Mouse (Mus musculus) liver, embryonic 14.5 days (tissue): ENCODE measurements at regions not wholly inside any gene's neighbourhood (a gene's known extent, or its start where the extent isn't known, plus 50 kb on each side); places are given as distances from the start of the nearest gene placed in this dataset.

Experiments
- ATAC-seq: fragments of 200-750 bp; cut with Nextera tagmentation; 2 replicates; pipeline ENCODE4 v1.8.0; 2017; ENCODE audit warnings: moderate number of reproducible peaks, mild to moderate bottlenecking, moderate library complexity; ENCODE audit not compliant: insufficient read depth
- DNase-seq, 3 experiments: peaks; one replicate each; pipeline ENCODE4 v3.0.0-alpha.2; 2012 to 2013; ENCODE audit warnings: low read depth in 3 of 3, low spot score in 3 of 3
- H3K27ac ChIP-seq: fragments of 300-500 bp; sonication (generic); 2 replicates; pipeline ENCODE4 v1.5.1; 2014; ENCODE audit warnings: moderate library complexity, mild to moderate bottlenecking, control low read depth, inconsistent platforms
- H3K27me3 ChIP-seq: fragments of 300-500 bp; sonication (generic); 2 replicates; pipeline ENCODE4 v1.6.1; 2014; ENCODE audit warnings: mild to moderate bottlenecking, low read length, moderate library complexity; ENCODE audit not compliant: control insufficient read depth, insufficient read depth
- H3K36me3 ChIP-seq: fragments of 300-500 bp; sonication (generic); replicated peaks from 2 replicates; pipeline ENCODE4 v1.6.1; 2014; ENCODE audit warnings: low read depth; ENCODE audit not compliant: control insufficient read depth, insufficient read depth
- H3K4me1 ChIP-seq, 2 experiments: fragments of 200-500 bp in 1 of 2; fragments of 300-500 bp in 1 of 2; sonication (generic) in 1 of 2; replicated peaks; 2 replicates each; pipeline ENCODE4 v1.6.1; 2012 to 2014; ENCODE audit warnings: antibody characterized with exemption in 1 of 2, inconsistent platforms in 1 of 2, low read length in 1 of 2; ENCODE audit not compliant: control insufficient read depth in 2 of 2, insufficient read depth in 2 of 2
- H3K4me2 ChIP-seq: fragments of 300-500 bp; sonication (generic); 2 replicates; pipeline ENCODE4 v1.6.1; 2014; ENCODE audit warnings: low read depth, mild to moderate bottlenecking, control low read depth, moderate library complexity
- H3K4me3 ChIP-seq, 2 experiments: fragments of 200-500 bp in 1 of 2; fragments of 300-500 bp in 1 of 2; sonication (generic) in 1 of 2; 2 replicates each; pipeline ENCODE4 v1.5.1; 2012 to 2014; ENCODE audit warnings: low read depth in 2 of 2, low read length in 2 of 2, mild to moderate bottlenecking in 2 of 2, control low read depth in 1 of 2, inconsistent platforms in 1 of 2, moderate library complexity in 1 of 2; ENCODE audit not compliant: insufficient read depth in 1 of 2
- H3K9ac ChIP-seq: fragments of 300-500 bp; sonication (generic); replicated peaks from 2 replicates; pipeline ENCODE4 v1.6.1; 2014; ENCODE audit warnings: mild to moderate bottlenecking, control low read depth, moderate library complexity
- H3K9me3 ChIP-seq: fragments of 300-500 bp; sonication (generic); 2 replicates; pipeline ENCODE4 v1.6.1; 2016; ENCODE audit warnings: low read length, mixed read lengths; ENCODE audit not compliant: control insufficient read depth
- CTCF ChIP-seq: IDR thresholded peaks from 2 replicates; pipeline ENCODE4 v1.5.1; 2016; ENCODE audit warnings: antibody characterized with exemption, low read depth, control low read depth
- EP300 ChIP-seq: IDR thresholded peaks from 2 replicates; pipeline ENCODE4 v1.6.1; 2016; ENCODE audit warnings: antibody characterized with exemption, low read depth
- WGBS: fragments of 180-500 bp; shearing (Covaris S2); extraction: QIAGEN DNeasy Blood & Tissue Kit; methylation state at CpG from one replicate; pipeline ENCODE4 v1.1.7; 2014; ENCODE audit not compliant: insufficient replicate concordance; 5-methylcytosine and 5-hydroxymethylcytosine counted together

DNA sequence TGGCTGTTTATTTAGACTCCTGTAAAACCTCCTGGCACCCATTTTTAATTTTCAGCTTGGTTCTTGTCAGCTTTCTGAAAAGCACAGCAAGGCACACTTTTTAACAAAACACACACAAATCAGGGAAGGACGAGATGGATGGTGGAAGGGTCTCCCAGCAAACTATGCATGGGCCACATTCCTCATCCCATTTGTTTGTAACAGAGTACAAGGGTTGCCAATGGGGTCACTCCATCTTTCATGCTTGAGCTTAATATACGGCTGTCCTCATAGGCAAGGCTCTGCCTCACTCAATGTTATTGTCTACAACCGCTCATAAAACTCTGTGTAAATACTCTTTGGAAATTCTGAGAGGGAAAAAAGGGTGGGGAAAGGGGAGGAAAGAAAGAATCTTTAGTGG lies 347.9 kb upstream of the Slc24a2 start:
- no peaks in the 10 kb centered on the region for H3K36me3 ChIP-seq
- TF ChIP-seq EP300 = no peak
- TF ChIP-seq CTCF = no peak
- H3K27ac ChIP-seq = no peak overlapping the region
- H3K27me3 ChIP-seq = no peaks in the 10 kb centered on the region
- no peak overlapping the region for H3K4me3 ChIP-seq
- no peak overlapping the region for H3K9ac ChIP-seq
- no peaks in the 10 kb centered on the region for H3K9me3 ChIP-seq
- H3K4me2 ChIP-seq = no peak overlapping the region
- DNase-seq (no peak), ATAC-seq (no peak)
- 57% methylated on average over 3 of the region's 3 CpGs for WGBS
- no peaks in the 10 kb centered on the region for H3K4me1 ChIP-seq

DNA sequence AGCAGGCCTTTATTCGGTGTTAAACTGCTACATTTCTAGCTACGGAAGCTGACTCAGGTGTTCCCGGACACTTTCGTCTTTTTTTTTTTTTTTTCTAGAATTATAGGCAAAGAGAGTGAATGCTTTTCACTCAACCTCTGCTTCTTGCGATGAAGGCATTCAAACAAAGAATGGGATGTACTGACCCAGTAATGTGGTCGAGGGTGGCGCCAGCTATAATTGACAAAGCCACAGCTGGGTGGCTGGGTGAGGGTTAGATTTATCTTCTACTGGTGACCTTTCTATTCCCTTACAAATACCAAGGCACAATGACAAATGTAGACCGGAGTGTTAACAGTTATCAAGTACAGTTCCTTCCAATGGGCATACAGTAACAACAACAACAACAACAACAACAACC lies 340.7 kb upstream of the Slc24a2 start:
- Histone ChIP-seq H3K27me3 (no peaks in the 10 kb centered on the region), H3K36me3 (no peaks in the 10 kb centered on the region), H3K4me3 (no peak overlapping the region), H3K4me2 (no peak overlapping the region), H3K9ac (no peak overlapping the region), H3K4me1 (no peaks in the 10 kb centered on the region), H3K27ac (no peak overlapping the region), H3K9me3 (no peaks in the 10 kb centered on the region)
- 65% methylated on average over 8 of the region's 8 CpGs for WGBS
- ATAC-seq = no peak
- TF ChIP-seq EP300 (no peak), CTCF (no peak)
- no peak for DNase-seq

DNA sequence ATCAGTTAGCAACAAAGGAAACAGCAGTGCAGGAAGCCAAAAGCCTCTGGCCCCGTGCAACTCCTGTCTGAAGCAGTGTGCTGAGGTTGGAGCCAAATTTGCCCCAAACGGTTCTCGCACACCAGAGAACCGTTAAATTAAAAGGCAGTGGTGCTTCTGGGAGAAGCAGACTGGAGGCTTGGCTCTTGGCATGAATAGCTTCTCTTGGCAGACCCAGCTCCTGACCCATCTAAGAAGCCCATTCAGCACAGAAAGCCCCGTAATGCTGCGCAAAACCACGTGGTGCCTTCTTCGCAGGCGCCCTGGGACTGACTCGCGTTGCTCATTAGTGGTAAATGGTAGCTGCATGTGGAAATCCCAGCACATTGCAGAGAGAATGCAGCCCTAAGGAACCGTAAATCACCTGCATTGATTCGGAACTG lies 340.2 kb upstream of the Slc24a2 start:
- Histone ChIP-seq H3K9ac (no peak overlapping the region), H3K36me3 (no peaks in the 10 kb centered on the region), H3K9me3 (no peaks in the 10 kb centered on the region), H3K4me3 (no peak overlapping the region), H3K27me3 (no peaks in the 10 kb centered on the region), H3K4me2 (no peak overlapping the region), H3K27ac (no peak overlapping the region), H3K4me1 (no peaks in the 10 kb centered on the region)
- ATAC-seq = no peak
- TF ChIP-seq EP300 (no peak), CTCF (no peak)
- DNase-seq = no peak
- 58% methylated on average over 13 of the region's 13 CpGs for WGBS

GRCm38 (mm10) chr4:87566616-87567015 lies 336.3 kb upstream of the Slc24a2 start:
- no peak overlapping the region for H3K4me2 ChIP-seq
- ATAC-seq = no peak
- no peaks in the 10 kb centered on the region for H3K4me1 ChIP-seq
- no peaks in the 10 kb centered on the region for H3K36me3 ChIP-seq
- WGBS = 55% methylated on average over 2 of the region's 2 CpGs
- no peaks in the 10 kb centered on the region for H3K9me3 ChIP-seq
- no peak for DNase-seq
- H3K4me3 ChIP-seq = no peak overlapping the region
- TF ChIP-seq CTCF (no peak), EP300 (no peak)
- no peaks in the 10 kb centered on the region for H3K27me3 ChIP-seq
- no peak overlapping the region for H3K9ac ChIP-seq
- no peak overlapping the region for H3K27ac ChIP-seq

- Histone ChIP-seq H3K9me3 (no peaks in the 10 kb centered on the region), H3K4me2 (no peak overlapping the region), H3K27me3 (no peaks in the 10 kb centered on the region), H3K36me3 (no peaks in the 10 kb centered on the region), H3K4me3 (no peak overlapping the region), H3K4me1 (no peaks in the 10 kb centered on the region), H3K27ac (no peak overlapping the region), H3K9ac (no peak overlapping the region)
- no peak for ATAC-seq
- 57% methylated on average over 3 of the region's 3 CpGs for WGBS
- no peak for DNase-seq
- no peak for TF ChIP-seq CTCF
- TF ChIP-seq EP300 = no peak
Observed at GRCm38 (mm10) chr4:87554912-87555311, 324.6 kb upstream of the Slc24a2 start.
